Mouse (Mus musculus) layer of hippocampus, adult 9-10 months (tissue): ENCODE measurements around the gene Shroom4.

Experiments
- DNase-seq: peaks from one replicate; pipeline ENCODE4 v3.0.0; 2022; ENCODE audit warnings: low spot score

Gene Shroom4

DNA sequence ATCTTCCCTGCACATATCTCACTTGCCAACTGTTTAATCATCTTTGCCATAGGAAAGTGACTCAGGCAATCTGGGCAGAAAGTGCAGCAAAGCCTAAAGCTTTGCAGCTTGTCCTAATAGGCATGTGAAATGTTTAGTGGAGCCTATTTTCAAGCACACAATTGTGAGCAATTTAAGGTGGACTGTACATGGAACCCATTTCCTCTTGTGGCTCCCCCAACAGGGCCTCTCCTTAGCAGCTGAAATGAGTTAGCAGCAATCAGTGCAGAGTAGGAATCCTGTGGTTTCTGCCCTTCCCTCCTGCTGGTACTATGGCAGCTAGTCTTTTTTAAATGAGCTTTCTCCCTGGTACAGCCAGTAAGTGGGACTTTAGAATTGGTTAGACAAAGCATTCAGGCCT lies 95.8 kb downstream of the Shroom4 start:
- no peak for DNase-seq

DNA sequence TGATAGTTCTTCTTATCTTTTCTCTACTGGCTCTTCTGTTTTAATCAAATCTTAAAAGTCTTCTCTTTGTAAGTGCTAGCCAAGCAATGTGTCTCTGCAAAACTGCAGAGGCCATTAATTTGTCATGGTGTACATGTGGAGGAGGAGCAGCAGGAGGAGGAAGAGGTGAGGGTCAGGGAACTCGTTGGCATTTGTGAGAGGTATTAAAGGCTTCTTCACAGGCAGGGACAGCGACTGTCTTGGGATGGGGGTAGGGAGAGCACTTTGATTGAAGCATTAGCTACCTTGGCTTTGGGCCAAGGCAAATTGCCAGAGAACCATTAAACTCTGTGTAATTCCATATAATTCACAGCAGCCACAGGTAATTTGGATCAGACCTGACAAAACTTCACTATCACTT lies 96.7 kb downstream of the Shroom4 start:
- DNase-seq: no peak

DNA sequence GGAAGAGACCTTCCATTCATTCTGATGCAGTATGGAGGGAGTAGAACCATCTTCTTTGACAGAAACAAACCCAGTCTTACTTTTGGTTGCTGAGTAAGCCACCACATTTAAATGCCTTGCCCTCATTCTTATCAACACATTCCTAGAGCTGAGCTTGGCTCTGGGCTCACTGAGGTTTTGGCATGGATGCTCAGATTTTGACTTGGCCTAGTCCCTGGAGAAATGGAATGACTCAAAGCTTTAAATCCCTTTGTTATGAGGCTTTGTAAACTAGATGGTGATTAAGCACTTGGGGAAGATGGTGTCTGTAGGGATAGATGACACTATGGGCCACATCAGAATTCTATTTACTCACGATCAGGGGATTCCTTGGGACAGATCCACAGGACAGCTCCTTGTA lies 102.2 kb downstream of the Shroom4 start:
- DNase-seq: no peak

DNA sequence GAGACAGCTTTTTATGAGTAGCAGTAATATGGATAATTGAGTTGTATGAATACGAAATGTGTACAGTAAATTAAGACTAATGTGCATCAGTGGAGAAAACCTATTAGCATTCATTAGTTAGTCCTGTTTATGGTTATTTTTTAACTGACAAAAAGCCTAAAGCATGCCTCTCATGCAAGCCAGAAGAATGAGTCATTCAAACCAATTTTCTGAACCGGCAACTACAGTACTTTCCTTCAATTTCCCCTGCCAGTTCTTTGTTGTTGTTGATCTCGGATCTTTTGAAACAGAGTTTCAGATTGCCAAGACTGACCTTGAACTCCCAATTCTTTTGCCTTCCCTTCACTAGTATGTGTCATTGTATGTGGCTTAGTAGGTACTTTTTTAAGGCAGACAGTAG lies 117.6 kb downstream of the Shroom4 start:
- DNase-seq: no peak

DNA sequence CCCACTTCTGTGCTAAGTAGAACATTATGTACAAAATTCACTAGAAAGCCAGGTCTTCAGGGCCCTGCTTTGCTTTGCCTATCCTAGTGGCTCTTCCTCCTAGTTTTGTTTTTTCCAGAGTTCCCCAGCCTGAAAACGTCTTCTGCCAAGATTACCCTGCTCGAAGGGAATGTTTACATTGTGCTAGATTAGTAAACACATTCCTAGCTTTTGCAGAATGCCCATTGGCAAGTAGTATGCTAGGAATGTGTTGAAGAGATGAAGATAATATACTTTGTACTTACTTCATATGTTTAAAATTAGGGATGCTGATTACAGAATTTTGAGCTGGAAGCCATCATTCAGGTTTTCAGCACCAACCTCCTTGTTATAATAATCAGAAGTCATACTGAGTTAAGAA lies 118.8 kb downstream of the Shroom4 start:
- DNase-seq: no peak

DNA sequence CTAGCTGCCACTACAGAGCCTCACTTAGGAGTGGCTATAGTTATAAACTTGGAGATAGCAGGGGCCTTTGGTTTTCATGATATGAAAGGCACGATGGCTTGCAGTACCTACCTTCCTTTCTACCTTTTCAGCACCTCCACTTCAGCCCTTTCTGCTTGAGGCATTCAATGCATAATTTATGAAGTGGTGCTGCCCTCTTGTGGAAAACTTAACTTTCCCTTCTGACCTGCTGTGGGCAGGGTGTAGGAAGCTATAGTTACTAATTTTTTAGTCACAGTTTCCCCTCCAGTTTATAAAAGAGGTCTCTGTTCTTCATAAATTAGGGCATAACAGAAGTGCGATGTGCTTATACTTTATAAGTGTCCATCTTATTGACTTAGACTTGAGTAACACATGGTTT lies 123.3 kb downstream of the Shroom4 start:
- no peak for DNase-seq

DNA sequence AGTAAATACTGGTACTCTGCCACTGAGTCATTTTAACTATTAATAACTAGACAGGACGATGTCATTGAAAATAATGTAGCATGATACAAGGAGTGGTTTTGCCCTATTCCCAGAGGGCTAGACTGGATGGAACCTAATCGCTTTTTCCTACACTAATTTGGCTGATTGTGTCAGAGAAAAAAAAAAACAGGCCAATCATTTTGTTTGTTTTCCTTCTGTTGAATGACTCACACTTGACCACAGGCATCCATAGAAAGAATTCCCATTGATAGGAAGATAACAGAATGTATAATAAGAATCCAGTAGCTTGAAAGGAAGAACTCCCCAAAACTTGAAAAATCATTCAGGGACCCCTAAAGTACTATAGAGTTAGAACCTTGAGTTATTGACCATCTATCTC lies 137.0 kb downstream of the Shroom4 start:
- no peak for DNase-seq

DNA sequence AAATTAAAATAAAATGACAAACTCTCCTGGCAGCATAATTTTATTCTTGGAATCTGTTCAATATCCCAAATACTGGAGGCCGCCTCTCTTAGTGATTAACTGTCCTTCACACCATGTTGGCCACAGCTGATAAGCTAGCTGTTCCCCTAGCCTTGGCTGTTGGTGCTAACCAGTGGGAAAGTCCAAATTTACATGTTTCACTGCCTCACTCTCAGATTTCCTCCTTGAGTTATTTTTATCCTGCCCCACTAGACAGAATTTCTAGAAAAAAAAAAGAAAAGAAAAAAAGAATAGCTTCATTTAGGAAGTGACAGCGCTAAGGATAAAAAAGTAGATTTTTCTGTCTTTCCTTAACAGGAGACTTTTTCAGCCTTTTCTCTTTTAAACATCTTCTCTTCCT lies 138.0 kb downstream of the Shroom4 start:
- DNase-seq: no peak

DNA sequence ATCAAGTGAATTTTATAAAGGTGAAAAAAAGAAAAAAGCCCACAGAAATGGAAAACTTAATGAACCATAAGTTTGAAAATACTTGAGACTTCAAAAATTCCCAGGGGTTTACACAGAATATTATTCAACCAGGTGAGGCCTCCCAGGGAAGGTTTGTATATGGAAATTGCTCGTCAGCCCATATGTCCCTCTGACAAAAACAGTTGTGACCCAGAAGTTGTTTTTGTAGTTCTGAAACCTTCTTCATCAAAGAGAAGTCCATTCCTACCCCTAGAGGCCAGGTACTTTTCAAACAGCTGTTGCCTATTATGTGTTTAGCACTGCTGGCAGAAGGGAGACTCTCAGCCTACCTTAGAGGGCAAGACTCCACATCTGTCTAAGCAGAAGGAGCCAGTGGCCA lies 165.4 kb downstream of the Shroom4 start:
- DNase-seq: no peak

DNA sequence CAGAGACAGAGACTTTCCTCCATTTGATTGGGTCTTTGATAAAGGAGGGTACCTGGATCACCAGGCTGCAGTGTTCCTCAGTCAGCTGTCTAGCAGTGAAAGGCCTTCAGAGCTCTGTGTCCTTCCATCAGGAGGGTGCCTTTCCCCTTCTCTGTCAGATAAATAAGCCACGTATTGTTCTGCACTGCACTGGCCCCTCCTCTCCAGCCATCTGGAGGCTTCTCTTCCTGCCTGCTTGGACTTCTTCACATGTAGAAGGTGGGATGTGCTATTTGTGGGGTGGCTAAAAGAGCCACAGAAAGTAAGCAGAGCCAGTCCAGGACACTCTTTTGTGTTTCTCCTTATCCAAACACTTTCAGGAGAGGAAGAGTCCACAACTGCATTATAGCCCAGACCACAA lies 174.9 kb downstream of the Shroom4 start:
- no peak for DNase-seq

DNA sequence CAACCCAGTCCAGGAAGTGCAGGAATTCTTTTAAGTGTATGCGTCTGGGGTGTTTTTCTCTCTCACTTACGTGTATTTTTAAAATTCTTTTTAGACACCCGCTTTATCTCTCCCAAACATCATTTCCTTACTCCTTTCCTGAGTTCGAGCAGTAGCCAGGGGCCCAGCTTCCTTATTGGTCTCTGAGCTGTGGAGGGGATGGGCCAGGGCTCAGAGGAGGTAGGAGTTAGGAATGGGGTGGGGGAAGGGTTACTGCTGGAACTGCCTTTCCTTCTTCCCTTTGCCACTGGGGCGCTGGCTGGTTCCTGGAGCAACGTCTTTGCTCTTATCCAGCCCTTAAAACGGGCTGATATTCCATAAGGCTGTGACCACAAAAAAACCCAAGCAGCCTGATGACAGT lies 177.3 kb downstream of the Shroom4 start:
- no peak for DNase-seq

DNA sequence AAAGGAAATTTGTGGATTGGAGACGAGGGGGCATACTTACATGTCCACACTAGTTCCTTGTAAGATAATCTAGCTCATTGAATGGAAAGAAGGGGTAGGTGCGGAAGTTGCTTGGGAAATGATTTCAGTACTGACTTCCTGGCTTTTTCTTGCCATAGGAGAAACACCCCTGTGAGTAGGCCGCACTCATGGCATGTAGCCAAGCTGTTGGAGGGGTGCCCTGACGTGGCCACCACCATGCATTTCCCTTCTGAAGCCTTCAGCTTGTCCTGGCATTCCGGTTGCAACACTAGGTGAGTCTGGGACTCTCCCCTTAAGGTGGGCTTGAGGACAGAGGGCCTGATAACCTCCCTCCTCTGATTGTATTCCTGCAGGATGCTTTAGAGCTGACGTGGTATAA lies 181.0 kb downstream of the Shroom4 start:
- DNase-seq: no peak

DNA sequence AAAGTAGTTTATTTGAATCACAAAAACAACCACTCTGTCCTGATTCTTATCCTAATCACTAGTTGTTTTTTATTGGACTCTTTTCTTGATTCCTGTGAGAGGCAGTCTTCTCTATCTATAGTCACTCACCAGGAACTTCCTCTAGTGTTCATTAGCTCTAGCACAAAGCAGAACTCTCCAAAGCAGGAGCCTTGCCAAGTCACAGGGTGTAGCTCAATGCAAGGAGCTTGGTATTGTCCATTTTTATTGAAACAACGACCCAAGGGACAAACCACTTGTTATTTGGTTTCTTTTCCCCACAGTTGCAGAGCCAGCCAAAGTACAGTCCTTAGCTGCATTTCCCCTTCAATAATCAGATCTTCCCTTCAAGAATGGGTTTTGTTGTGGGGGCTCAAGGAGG lies 181.5 kb downstream of the Shroom4 start:
- DNase-seq: no peak

DNA sequence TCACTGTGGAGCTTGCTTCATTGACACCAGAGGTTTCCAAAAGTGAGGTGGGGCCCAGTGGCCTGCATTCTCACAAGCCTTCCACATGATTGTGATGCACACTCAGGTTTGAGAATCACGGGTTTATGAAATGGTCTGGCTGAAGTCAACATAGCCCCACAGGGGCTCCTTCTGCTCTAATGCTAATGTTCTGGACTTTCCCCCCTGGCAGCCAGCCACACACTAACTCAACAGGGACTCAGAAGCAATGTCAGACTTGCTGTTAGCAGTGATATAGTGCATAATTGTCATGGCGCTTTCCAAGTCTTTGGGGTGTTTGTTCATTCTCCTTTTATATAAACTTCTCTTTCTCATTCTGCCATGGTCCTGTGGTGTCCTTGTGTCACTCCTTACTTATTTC lies 183.0 kb downstream of the Shroom4 start:
- DNase-seq: no peak

DNA sequence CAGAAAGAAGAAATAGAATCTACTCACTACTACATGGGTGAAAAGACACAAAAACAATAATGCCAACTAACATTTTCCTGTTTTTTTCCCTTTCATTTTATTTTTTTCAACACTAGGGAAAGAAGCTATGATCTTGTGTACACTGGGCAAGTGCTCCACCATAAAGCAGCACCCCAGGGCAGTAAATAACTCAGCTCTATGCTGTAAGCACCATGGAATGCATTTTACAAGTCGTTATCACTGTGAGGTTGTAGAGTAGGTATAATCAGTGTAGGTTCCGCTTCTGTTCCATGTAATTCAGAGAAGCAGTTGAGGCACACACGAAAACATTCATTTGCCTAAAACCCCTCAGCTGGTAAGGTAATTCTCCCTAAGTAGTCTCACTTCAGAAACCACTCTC lies 194.5 kb downstream of the Shroom4 start:
- no peak for DNase-seq

DNA sequence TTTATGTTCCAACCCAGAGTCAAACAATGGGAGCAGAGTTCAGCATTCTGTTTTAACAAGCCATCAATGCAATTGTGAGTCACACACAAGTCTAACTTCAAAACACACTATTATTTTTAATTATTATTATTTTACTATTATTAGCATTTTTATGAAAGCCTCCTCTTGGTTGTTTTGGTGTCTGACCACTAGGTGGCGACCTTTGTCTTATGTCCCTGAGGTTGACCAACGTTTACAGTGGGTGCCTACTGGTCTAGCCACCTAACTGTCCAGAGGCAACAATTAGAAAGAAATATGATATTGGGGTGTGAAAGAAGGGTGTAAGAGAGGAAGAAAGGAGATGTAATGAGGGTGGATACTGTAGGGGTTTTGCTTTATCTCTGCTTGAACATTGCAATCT lies 254.4 kb downstream of the Shroom4 start:
- DNase-seq: no peak

DNA sequence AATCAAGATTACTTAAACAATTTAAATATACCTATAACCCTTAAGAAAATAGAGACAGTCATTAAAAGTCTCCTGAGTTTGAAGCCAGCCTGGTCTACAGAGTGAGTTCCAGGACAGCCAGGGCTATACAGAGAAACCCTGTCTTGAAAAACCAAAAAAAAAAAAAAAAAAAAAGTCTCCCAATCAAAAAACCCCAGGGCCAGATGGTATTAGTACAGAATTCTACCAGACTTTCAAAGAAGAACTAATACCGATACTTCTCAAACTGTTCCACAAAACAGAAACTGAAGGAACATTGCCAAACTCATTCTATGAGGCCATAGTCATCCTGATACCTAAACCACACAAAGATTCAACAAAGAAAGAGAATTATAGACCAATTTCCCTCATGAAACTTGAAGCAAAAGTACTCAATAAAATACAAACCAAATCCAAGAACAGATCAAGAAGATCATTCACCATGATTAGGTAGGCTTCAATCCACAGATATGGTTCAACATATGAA lies 259.2 kb downstream of the Shroom4 start:
- DNase-seq: no peak
